Mouse (Mus musculus): ENCODE measurements around the gene Alpk1. TPM values are rescaled to one million over a fixed set of nuclear protein-coding genes. Genes with fewer than 3 reads are reported as not detected.
"Not testable (repeated sequence)": the region's sequence is repeated elsewhere in the genome, so short reads cannot be mapped to it uniquely, and the experiment has no call there.

Gene Alpk1
- polyA plus RNA-seq, 1 experiment from 2014 or later, result 0.85 TPM

GRCm38 (mm10) chr3:127788038-127788437 is 7.7 kb upstream of the Alpk1 start:
- no peak overlapping the region for H3K9ac ChIP-seq (ENCODE audit: low read depth, low read length)
- H3K4me2 ChIP-seq (replicated peaks; ENCODE audit: low read depth), result peak overlapping the region; percentile 94
- H3K4me3 ChIP-seq (ENCODE audit: low read depth, low read length), result no peak overlapping the region
- H3K9me3 ChIP-seq (ENCODE audit: control insufficient read depth), result no peaks in the 10 kb centered on the region
- TF ChIP-seq CTCF (IDR thresholded peaks at IDR 0.05; ENCODE audit: low read depth), result no peak
- peak overlapping the region; percentile 28; the same call in 1 of the 2 replicates for H3K27ac ChIP-seq (ENCODE audit: low read depth, low read length)
- 38% methylated on average over 7 of the region's 7 CpGs for whole genome bisulfite sequencing
- 0 out of 2 replicates have a peak, but pooled peaks cover 2% of the 10 kb centered on the region for H3K4me1 ChIP-seq (replicated peaks; ENCODE audit: control insufficient read depth, insufficient read depth, low read length)
- ATAC-seq, result no peak
- H3K27me3 ChIP-seq (replicated peaks; ENCODE audit: control insufficient read depth, insufficient read depth, low read length), result no peaks in the 10 kb centered on the region
- H3K36me3 ChIP-seq (ENCODE audit: control insufficient read depth, insufficient read depth), result no peaks in the 10 kb centered on the region; the same call in 1 of the 2 replicates

- no peak overlapping the region for H3K4me2 ChIP-seq (replicated peaks; ENCODE audit: low read depth)
- no peak for ATAC-seq
- H3K4me3 ChIP-seq (ENCODE audit: low read depth, low read length), result no peak overlapping the region
- no peaks in the 10 kb centered on the region for H3K36me3 ChIP-seq (ENCODE audit: control insufficient read depth, insufficient read depth)
- H3K9ac ChIP-seq (ENCODE audit: low read depth, low read length), result no peak overlapping the region
- no peak for TF ChIP-seq CTCF (IDR thresholded peaks at IDR 0.05; ENCODE audit: low read depth)
- 0 out of 2 replicates have a peak, but pooled peaks cover under 1% of the 10 kb centered on the region for H3K4me1 ChIP-seq (replicated peaks; ENCODE audit: control insufficient read depth, insufficient read depth, low read length)
- H3K9me3 ChIP-seq (ENCODE audit: control insufficient read depth), result no peaks in the 10 kb centered on the region
- H3K27me3 ChIP-seq (replicated peaks; ENCODE audit: control insufficient read depth, insufficient read depth, low read length), result no peaks in the 10 kb centered on the region
- H3K27ac ChIP-seq (ENCODE audit: low read depth, low read length), result no peak overlapping the region
These were observed 6.7 kb upstream of the Alpk1 start for GRCm38 (mm10) chr3:127787032-127787431.

GRCm38 (mm10) chr3:127783680-127784079 is 3.4 kb upstream of the Alpk1 start:
- not testable (repeated sequence) for H3K9ac ChIP-seq (ENCODE audit: low read depth, low read length); H3K4me1 ChIP-seq (replicated peaks; ENCODE audit: control insufficient read depth, insufficient read depth, low read length); ATAC-seq; H3K4me2 ChIP-seq (replicated peaks; ENCODE audit: low read depth); H3K4me3 ChIP-seq (ENCODE audit: low read depth, low read length); H3K27me3 ChIP-seq (replicated peaks; ENCODE audit: control insufficient read depth, insufficient read depth, low read length); H3K27ac ChIP-seq (ENCODE audit: low read depth, low read length); H3K36me3 ChIP-seq (ENCODE audit: control insufficient read depth, insufficient read depth); H3K9me3 ChIP-seq (ENCODE audit: control insufficient read depth)
- 89% methylated on average over 8 of the region's 8 CpGs for WGBS

- no peaks in the 10 kb centered on the region for H3K4me1 ChIP-seq (replicated peaks; ENCODE audit: control insufficient read depth, insufficient read depth, low read length)
- no peak overlapping the region for H3K4me2 ChIP-seq (replicated peaks; ENCODE audit: low read depth)
- no peak for TF ChIP-seq CTCF (IDR thresholded peaks at IDR 0.05; ENCODE audit: low read depth)
- no peak overlapping the region for H3K27ac ChIP-seq (ENCODE audit: low read depth, low read length)
- no peaks in the 10 kb centered on the region for H3K27me3 ChIP-seq (replicated peaks; ENCODE audit: control insufficient read depth, insufficient read depth, low read length)
- no peak overlapping the region for H3K9ac ChIP-seq (ENCODE audit: low read depth, low read length)
- no peaks in the 10 kb centered on the region for H3K9me3 ChIP-seq (ENCODE audit: control insufficient read depth)
- WGBS, result 60% methylated on average over 6 of the region's 6 CpGs
- H3K4me3 ChIP-seq (ENCODE audit: low read depth, low read length), result no peak overlapping the region
- ATAC-seq, result no peak
- H3K36me3 ChIP-seq (ENCODE audit: control insufficient read depth, insufficient read depth), result no peaks in the 10 kb centered on the region
These were observed 2.6 kb upstream of the Alpk1 start for GRCm38 (mm10) chr3:127782921-127783320.

- Histone ChIP-seq H3K9ac (ENCODE audit: low read depth, low read length) (no peak overlapping the region), H3K4me1 (replicated peaks; ENCODE audit: control insufficient read depth, insufficient read depth, low read length) (no peaks in the 10 kb centered on the region), H3K4me2 (replicated peaks; ENCODE audit: low read depth) (no peak overlapping the region), H3K36me3 (ENCODE audit: control insufficient read depth, insufficient read depth) (no peaks in the 10 kb centered on the region), H3K4me3 (ENCODE audit: low read depth, low read length) (no peak overlapping the region), H3K9me3 (ENCODE audit: control insufficient read depth) (no peaks in the 10 kb centered on the region), H3K27ac (ENCODE audit: low read depth, low read length) (no peak overlapping the region), H3K27me3 (replicated peaks; ENCODE audit: control insufficient read depth, insufficient read depth, low read length) (no peaks in the 10 kb centered on the region)
- no peak for ATAC-seq
- no peak for TF ChIP-seq CTCF (IDR thresholded peaks at IDR 0.05; ENCODE audit: low read depth)
- 90% methylated on average over 9 of the region's 9 CpGs for WGBS
These were observed 594 bp upstream of the Alpk1 start for GRCm38 (mm10) chr3:127780921-127781320.

GRCm38 (mm10) chr3:127769146-127769545 is 11.2 kb downstream of the Alpk1 start:
- H3K4me2 ChIP-seq (replicated peaks; ENCODE audit: low read depth), result no peak overlapping the region
- H3K9ac ChIP-seq (ENCODE audit: low read depth, low read length), result no peak overlapping the region
- no peaks in the 10 kb centered on the region for H3K4me1 ChIP-seq (replicated peaks; ENCODE audit: control insufficient read depth, insufficient read depth, low read length)
- no peak for ATAC-seq
- no peaks in the 10 kb centered on the region for H3K36me3 ChIP-seq (ENCODE audit: control insufficient read depth, insufficient read depth)
- no peak overlapping the region for H3K27ac ChIP-seq (ENCODE audit: low read depth, low read length)
- WGBS, result 80% methylated on average over 11 of the region's 11 CpGs
- no peaks in the 10 kb centered on the region for H3K27me3 ChIP-seq (replicated peaks; ENCODE audit: control insufficient read depth, insufficient read depth, low read length)
- H3K4me3 ChIP-seq (ENCODE audit: low read depth, low read length), result no peak overlapping the region
- no peak for TF ChIP-seq CTCF (IDR thresholded peaks at IDR 0.05; ENCODE audit: low read depth)
- H3K9me3 ChIP-seq (ENCODE audit: control insufficient read depth), result no peaks in the 10 kb centered on the region

- no peak overlapping the region for H3K4me2 ChIP-seq (replicated peaks; ENCODE audit: low read depth)
- no peaks in the 10 kb centered on the region for H3K4me1 ChIP-seq (replicated peaks; ENCODE audit: control insufficient read depth, insufficient read depth, low read length)
- no peak for TF ChIP-seq CTCF (IDR thresholded peaks at IDR 0.05; ENCODE audit: low read depth)
- H3K36me3 ChIP-seq (ENCODE audit: control insufficient read depth, insufficient read depth), result no peaks in the 10 kb centered on the region
- no peak overlapping the region for H3K9ac ChIP-seq (ENCODE audit: low read depth, low read length)
- H3K9me3 ChIP-seq (ENCODE audit: control insufficient read depth), result no peaks in the 10 kb centered on the region
- H3K27me3 ChIP-seq (replicated peaks; ENCODE audit: control insufficient read depth, insufficient read depth, low read length), result no peaks in the 10 kb centered on the region
- ATAC-seq, result no peak
- H3K27ac ChIP-seq (ENCODE audit: low read depth, low read length), result no peak overlapping the region
- no peak overlapping the region for H3K4me3 ChIP-seq (ENCODE audit: low read depth, low read length)
- WGBS, result 79% methylated on average over 3 of the region's 3 CpGs
These were observed 14.4 kb downstream of the Alpk1 start for GRCm38 (mm10) chr3:127765971-127766370.

Measured in intestine, postnatal 0 days (tissue).